Mouse (Mus musculus) T-cell, adult 66 days (primary cell): Measurements from ENCODE around the gene Serpini1. TPM values are rescaled to one million over a fixed set of nuclear protein-coding genes. Genes with fewer than 3 reads are reported as not detected.

Experiments used
- total RNA-seq, 2 experiments: library from RNA; stranded (reverse); gene quantifications; 3 replicates in 1 of 2; 4 replicates in 1 of 2; pipeline ENCODE4 v1.2.4; 2023

Gene Serpini1
- 10 to 100 TPM; 20.2 to 22.4 TPM for total RNA-seq

DNA sequence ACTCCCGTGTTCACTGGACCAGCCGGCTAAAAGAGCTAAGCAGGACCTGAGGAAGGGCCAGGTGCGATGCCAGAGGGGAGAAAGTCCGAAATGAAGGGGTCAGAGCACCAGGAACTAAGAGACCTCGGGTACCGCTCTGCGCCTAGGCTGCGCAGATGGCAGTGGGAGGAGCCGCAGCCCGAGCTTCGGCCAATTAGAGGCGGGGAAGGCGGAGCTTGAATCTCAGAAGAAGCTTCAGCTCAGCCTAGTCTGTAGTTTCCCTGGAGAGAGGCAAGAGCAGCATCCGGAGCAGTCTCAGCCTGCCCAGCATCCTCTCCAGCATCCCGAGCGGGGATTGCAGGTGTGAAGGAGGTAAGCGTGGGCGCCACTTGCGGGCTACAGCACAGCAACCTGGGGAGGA, at the start of gene Serpini1:
Serpini1 (plus strand) TSS at position 256 of the 400 bp plus-strand sequence.

DNA sequence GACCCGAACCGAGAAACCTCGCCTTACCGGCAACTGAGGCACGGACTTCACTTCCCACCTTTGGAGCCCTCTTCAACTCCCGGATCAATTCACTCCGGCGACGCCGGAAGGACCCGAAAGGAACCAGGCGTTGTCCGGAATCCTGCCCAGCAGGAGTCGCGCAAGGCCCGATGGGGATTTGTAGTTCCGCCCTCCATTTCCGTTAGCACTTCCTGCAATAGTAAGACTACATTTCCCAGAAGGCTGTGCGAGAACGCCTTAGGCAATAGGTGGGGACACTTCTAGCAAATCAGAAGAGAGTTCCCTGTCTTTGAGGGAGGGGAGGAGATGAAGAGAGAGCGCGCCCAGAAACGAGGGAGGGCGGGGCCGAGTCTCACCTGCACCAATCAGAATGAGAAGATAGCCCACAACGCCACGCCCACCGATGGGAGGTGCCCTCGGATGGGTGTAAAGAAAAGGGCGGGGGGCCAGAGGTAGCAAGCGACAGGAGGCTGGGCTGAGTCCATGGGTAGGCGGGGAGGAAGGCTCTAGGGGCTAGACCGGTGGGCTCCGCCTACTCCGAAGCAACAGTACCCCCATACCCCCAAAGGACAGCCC, 554 bp upstream of the Serpini1 start, which contains the start of gene Pdcd10:
Pdcd10 (minus strand) TSS at position 162 of the 597 bp plus-strand sequence.

Other genes with a start within 250 kb of the Serpini1 start
- 1 to 10 TPM; 1.7 to 1.9 TPM for gene Wdr49, start 75.4 kb upstream of the Serpini1 start, total RNA-seq
- gene Pdcd10, start 691 bp upstream of the Serpini1 start, total RNA-seq = 100 to 1,000 TPM; 119 to 132 TPM
- gene Gm29133, start 190.7 kb downstream of the Serpini1 start, total RNA-seq = not detected